Mouse (Mus musculus) ES-E14 (cell line): ENCODE data around the gene Foxl2. TPM values are rescaled to one million over a fixed set of nuclear protein-coding genes. Genes with fewer than 3 reads are reported as not detected.

Source experiments
- DNase-seq: peaks from one replicate; pipeline ENCODE4 v3.0.0-alpha.2; 2013; ENCODE audit warnings: low read depth, low spot score
- H3K27ac ChIP-seq: 2 replicates; pipeline ENCODE4 v1.5.1; 2012; ENCODE audit warnings: low read depth, mild to moderate bottlenecking, low read length, moderate library complexity, mixed read lengths; ENCODE audit not compliant: poor library complexity, insufficient read depth, severe bottlenecking
- H3K36me3 ChIP-seq: 2 replicates; pipeline ENCODE4 v1.6.1; 2012; ENCODE audit warnings: mild to moderate bottlenecking, low read length, moderate library complexity, mixed read lengths; ENCODE audit not compliant: control insufficient read depth, poor library complexity, insufficient read depth, severe bottlenecking
- H3K4me1 ChIP-seq, 2 experiments: fragments of 150-350 bp in 1 of 2; sonication (generic) in 1 of 2; 2 replicates each; pipeline ENCODE4 v1.6.1; 2012; ENCODE audit warnings: low read length in 2 of 2, mild to moderate bottlenecking in 1 of 2, mixed read lengths in 1 of 2; ENCODE audit not compliant: control insufficient read depth in 2 of 2, insufficient read depth in 2 of 2, poor library complexity in 1 of 2
- H3K4me3 ChIP-seq, 2 experiments: fragments of 150-350 bp in 1 of 2; sonication (generic) in 1 of 2; 2 replicates each; pipeline ENCODE4 v1.5.1; 2012; ENCODE audit warnings: low read length in 2 of 2, low read depth in 1 of 2, mild to moderate bottlenecking in 1 of 2, mixed read lengths in 1 of 2; ENCODE audit not compliant: insufficient read depth in 1 of 2, poor library complexity in 1 of 2, severe bottlenecking in 1 of 2
- H3K9ac ChIP-seq: 2 replicates; pipeline ENCODE4 v1.6.1; 2012; ENCODE audit warnings: low read depth, mild to moderate bottlenecking, low read length, mixed read lengths; ENCODE audit not compliant: poor library complexity, insufficient read depth, severe bottlenecking
- H3K9me3 ChIP-seq: fragments of 150-350 bp; sonication (generic); 2 replicates; pipeline ENCODE4 v1.6.1; 2012; ENCODE audit warnings: low read depth, mild to moderate bottlenecking, low read length; ENCODE audit not compliant: control insufficient read depth, insufficient read depth
- CHD2 ChIP-seq: IDR thresholded peaks from 2 replicates; pipeline ENCODE4 v1.6.1; 2014; ENCODE audit warnings: mild to moderate bottlenecking, low read depth, low read length, inconsistent platforms
- HCFC1 ChIP-seq: IDR thresholded peaks from 2 replicates; pipeline ENCODE4 v1.6.1; 2012; ENCODE audit warnings: low read length, inconsistent platforms, borderline replicate concordance; ENCODE audit not compliant: insufficient read depth
- MAFK ChIP-seq: IDR thresholded peaks from 2 replicates; pipeline ENCODE4 v1.6.1; 2014; ENCODE audit warnings: mild to moderate bottlenecking, low read depth, low read length, inconsistent platforms; ENCODE audit not compliant: insufficient read depth
- ZC3H11A ChIP-seq: IDR thresholded peaks from 2 replicates; pipeline ENCODE4 v1.6.1; 2012; ENCODE audit warnings: low read depth, mild to moderate bottlenecking, inconsistent platforms, low read length, borderline replicate concordance
- ZNF384 ChIP-seq: IDR thresholded peaks from 2 replicates; pipeline ENCODE4 v1.6.1; 2012; ENCODE audit warnings: low read depth, low read length, inconsistent platforms
- in situ Hi-C, 2 experiments: fragments of 600-800 bp; cut with MboI; formaldehyde crosslinking; loops; one replicate each; pipeline ENCODE4 v1.15.1; 2025; ENCODE audit warnings: low sequenced_read_pairs in 2 of 2, inconsistent platforms in 1 of 2; ENCODE audit not compliant: unreplicated experiment in 2 of 2
- total RNA-seq: library from RNA; depleted of rRNA; stranded (reverse); fragments of 300-350 nt; gene quantifications from 2 replicates; pipeline ENCODE4 v1.2.3, GENCODE M21; 2012; rRNA removed

Gene Foxl2
- 0.36 TPM in 1 of 2 replicates, not detected in the other for total RNA-seq

- Histone ChIP-seq H3K36me3 (no peaks in the 10 kb centered on the region), H3K4me1 (0 out of 4 replicates have a peak, but pooled peaks cover 0 to 3% of the 10 kb centered on the region in 2 experiments), H3K9me3 (no peaks in the 10 kb centered on the region), H3K9ac (peak within 1 kb of the TSS; percentile 28; the same call in 1 of the 2 replicates), H3K27ac (no peak within 1 kb of the TSS), H3K4me3 (peak within 1 kb of the TSS; percentile 49 to 52)
- no peak for DNase-seq
- in situ Hi-C loops: loop anchor here in 1 of 2 experiments (10.0 kb wide), 1 partner anchor 920 kb away; the partner anchor contains the start of gene Sox14
- TF ChIP-seq HCFC1 (0 out of 2 replicates have a peak, but pooled peaks have one; percentile 10), ZC3H11A (no peak)
Observed at GRCm38 (mm10) chr9:98955103-98955715, at the start of gene Foxl2. Gene Foxl2 (plus strand): TSS chr9:98955288.

GRCm38 (mm10) chr9:98920629-98921523 lies 34.2 kb upstream of the Foxl2 start:
- in situ Hi-C loops: no loop called here
- TF ChIP-seq ZC3H11A (no peak), ZNF384 (no peak), HCFC1 (no peak), MAFK (no peak), CHD2 (no peak)
- no peaks in the 10 kb centered on the region for H3K4me1 ChIP-seq
- no peak overlapping the region for H3K27ac ChIP-seq
- no peak overlapping the region for H3K4me3 ChIP-seq
- no peaks in the 10 kb centered on the region; the same call in 1 of the 2 replicates for H3K9me3 ChIP-seq
- DNase-seq: no peak
- no peaks in the 10 kb centered on the region for H3K36me3 ChIP-seq
- H3K9ac ChIP-seq: no peak overlapping the region

DNA sequence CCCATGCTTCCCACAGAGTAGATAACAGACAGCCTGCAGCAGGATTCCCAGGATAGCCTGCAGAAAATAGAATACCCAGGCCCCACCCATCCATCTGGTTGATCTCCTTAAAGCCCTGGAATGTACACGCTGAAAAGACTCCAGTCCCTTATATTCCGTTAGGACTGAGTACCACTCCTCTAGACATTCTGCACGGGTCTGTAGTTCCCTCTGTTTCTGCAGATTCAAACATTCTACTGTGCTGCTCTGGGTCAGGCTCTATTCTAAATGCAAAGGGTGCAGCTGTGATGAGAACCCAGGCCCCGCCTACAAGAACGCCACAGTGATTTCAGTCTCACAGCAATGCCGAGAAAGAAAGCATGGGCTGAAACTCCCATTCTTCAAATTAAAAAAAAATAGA lies 32.0 kb upstream of the Foxl2 start:
- in situ Hi-C loops: no loop called here
- H3K9me3 ChIP-seq: no peaks in the 10 kb centered on the region
- H3K9ac ChIP-seq: no peak overlapping the region
- no peak overlapping the region for H3K27ac ChIP-seq
- TF ChIP-seq ZC3H11A (no peak), CHD2 (no peak), HCFC1 (no peak), ZNF384 (no peak), MAFK (no peak)
- H3K4me3 ChIP-seq: no peak overlapping the region
- H3K36me3 ChIP-seq: no peaks in the 10 kb centered on the region
- no peak for DNase-seq
- no peaks in the 10 kb centered on the region for H3K4me1 ChIP-seq

GRCm38 (mm10) chr9:98924183-98924582 lies 30.9 kb upstream of the Foxl2 start:
- in situ Hi-C loops: no loop called here
- Histone ChIP-seq H3K9me3 (no peaks in the 10 kb centered on the region), H3K4me1 (no peaks in the 10 kb centered on the region), H3K36me3 (no peaks in the 10 kb centered on the region), H3K4me3 (no peak overlapping the region), H3K9ac (no peak overlapping the region), H3K27ac (no peak overlapping the region)
- no peak for DNase-seq
- TF ChIP-seq ZNF384 (no peak), CHD2 (no peak), HCFC1 (no peak), MAFK (no peak), ZC3H11A (no peak)
